Mouse (Mus musculus) forebrain, embryonic 11.5 days (tissue): Measurements from ENCODE around the gene Gm5538. TPM values are rescaled to one million over a fixed set of nuclear protein-coding genes. Genes with fewer than 3 reads are reported as not detected.
A peak's percentile ranks its signal among the peaks of the same experiment; 100 is the strongest.

Experiments
- ATAC-seq: fragments of 200-750 bp; cut with Nextera tagmentation; replicated peaks from 2 replicates; pipeline ENCODE4 v1.8.0; 2017; ENCODE audit warnings: moderate TSS enrichment; ENCODE audit not compliant: low FRiP score
- DNase-seq: peaks from one replicate; pipeline ENCODE4 v3.0.0-alpha.2; 2017; ENCODE audit warnings: low spot score
- H3K27ac ChIP-seq: fragments of 300-500 bp; sonication (generic); 2 replicates; pipeline ENCODE4 v1.5.1; 2014; ENCODE audit warnings: low read depth, low read length
- H3K27me3 ChIP-seq: fragments of 300-500 bp; sonication (generic); 2 replicates; pipeline ENCODE4 v1.6.1; 2014; ENCODE audit warnings: mild to moderate bottlenecking, low read length, mixed read lengths; ENCODE audit not compliant: control insufficient read depth, insufficient read depth
- H3K36me3 ChIP-seq: fragments of 300-500 bp; sonication (generic); 2 replicates; pipeline ENCODE4 v1.6.1; 2014; ENCODE audit warnings: mild to moderate bottlenecking, low read length, moderate library complexity, mixed read lengths; ENCODE audit not compliant: control insufficient read depth, insufficient read depth
- H3K4me1 ChIP-seq: fragments of 300-500 bp; sonication (generic); replicated peaks from 2 replicates; pipeline ENCODE4 v1.6.1; 2014; ENCODE audit warnings: low read length, mixed read lengths; ENCODE audit not compliant: control insufficient read depth, insufficient read depth
- H3K4me2 ChIP-seq: fragments of 300-500 bp; sonication (generic); 2 replicates; pipeline ENCODE4 v1.6.1; 2014; ENCODE audit warnings: low read depth, mild to moderate bottlenecking, low read length, moderate library complexity, mixed read lengths; ENCODE audit not compliant: severe bottlenecking
- H3K4me3 ChIP-seq: fragments of 300-500 bp; sonication (generic); 2 replicates; pipeline ENCODE4 v1.5.1; 2014; ENCODE audit warnings: low read depth, low read length
- H3K9ac ChIP-seq: fragments of 300-500 bp; sonication (generic); 2 replicates; pipeline ENCODE4 v1.6.1; 2014; ENCODE audit warnings: low read length
- H3K9me3 ChIP-seq: fragments of 300-500 bp; sonication (generic); 2 replicates; pipeline ENCODE4 v1.6.1; 2016; ENCODE audit warnings: low read length, mixed read lengths; ENCODE audit not compliant: control insufficient read depth
- WGBS: fragments of 180-500 bp; shearing (Covaris S2); extraction: QIAGEN DNeasy Blood & Tissue Kit; methylation state at CpG from one replicate; pipeline ENCODE4 v1.1.7; 2014; 5-methylcytosine and 5-hydroxymethylcytosine counted together
- polyA plus RNA-seq: library from polyadenylated mRNA; unstranded; fragments of >200 nt; fragmentation: Nextera tagmentation; extraction: Ambion mirVana; gene quantifications from 2 replicates; pipeline ENCODE4 v1.2.1, GENCODE M21; 2014

The Gm5538 gene
- polyA plus RNA-seq = not detected in 2 replicates

DNA sequence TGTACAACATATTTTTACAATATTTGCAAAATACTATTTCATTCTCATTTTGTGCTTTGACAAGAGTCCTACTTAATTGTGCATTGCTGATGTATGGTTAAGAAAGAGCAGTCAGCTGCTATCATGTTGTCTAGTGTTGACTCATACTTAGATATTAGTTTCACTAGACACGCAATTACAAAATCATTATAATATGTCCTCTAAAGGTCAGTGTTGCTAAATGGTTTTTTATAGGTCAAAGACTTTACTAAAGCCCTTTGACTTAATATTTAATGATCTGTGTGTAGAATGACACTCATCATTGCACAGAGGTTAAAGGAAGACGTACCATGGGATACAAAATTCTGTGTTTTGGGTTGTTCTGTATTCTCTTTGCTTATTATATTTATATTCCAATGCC, at the start of gene Gm5538:
TSS of gene Gm5538 (plus strand) at position 301 of the 400 bp plus-strand sequence.
- Histone ChIP-seq H3K4me1 (no peaks in the 10 kb centered on the region), H3K27me3 (no peaks in the 10 kb centered on the region), H3K9me3 (no peaks in the 10 kb centered on the region), H3K36me3 (no peaks in the 10 kb centered on the region), H3K9ac (no peak within 1 kb of the TSS), H3K4me3 (no peak within 1 kb of the TSS), H3K4me2 (no peak within 1 kb of the TSS), H3K27ac (no peak within 1 kb of the TSS)
- no peak for DNase-seq
- no peak for ATAC-seq
- 87% methylated on average over 2 of the region's 2 CpGs for WGBS

- ATAC-seq = no peak
- WGBS = 86% methylated on average over 3 of the region's 3 CpGs
Measured at GRCm38 (mm10) chr3:59697391-59697790, 32.2 kb upstream of the Gm5538 start.

DNA sequence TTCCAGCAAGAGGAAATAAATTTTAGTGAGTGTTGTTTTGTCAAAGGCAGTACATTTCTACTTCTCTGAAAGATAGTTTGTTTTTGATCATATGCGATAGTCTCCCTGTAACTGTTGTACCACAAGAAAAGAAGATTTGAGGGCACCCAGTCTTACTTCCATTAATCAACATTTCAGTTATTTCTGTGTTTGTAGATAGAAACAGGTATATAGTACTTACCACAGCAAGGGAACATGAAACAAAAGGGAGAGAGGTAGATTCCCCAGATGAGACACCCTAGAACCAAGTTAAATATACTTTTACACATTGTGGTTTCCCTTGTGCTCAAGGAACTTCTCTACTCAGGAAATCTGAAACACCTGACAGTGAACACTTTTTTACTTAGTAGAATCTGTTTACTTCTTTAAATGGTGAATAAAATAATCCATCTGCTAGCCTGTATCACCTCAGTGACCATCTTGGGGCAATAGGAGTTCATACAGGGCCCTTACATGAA, 26.9 kb upstream of the Gm5538 start:
- ATAC-seq (no peak), DNase-seq (no peak)
- no peak overlapping the region for H3K27ac ChIP-seq
- no peaks in the 10 kb centered on the region for H3K36me3 ChIP-seq
- no peaks in the 10 kb centered on the region for H3K27me3 ChIP-seq
- H3K4me2 ChIP-seq = no peak overlapping the region
- no peak overlapping the region for H3K9ac ChIP-seq
- H3K9me3 ChIP-seq = no peaks in the 10 kb centered on the region
- WGBS = 90% methylated on average over 1 of the region's 1 CpGs
- H3K4me3 ChIP-seq = no peak overlapping the region
- H3K4me1 ChIP-seq = no peaks in the 10 kb centered on the region

More at GRCm38 (mm10) chr3:59697391-59697790, 32.2 kb upstream of the Gm5538 start:
- no peak overlapping the region for H3K4me2 ChIP-seq
- no peaks in the 10 kb centered on the region for H3K27me3 ChIP-seq
- no peaks in the 10 kb centered on the region for H3K36me3 ChIP-seq
- no peaks in the 10 kb centered on the region for H3K9me3 ChIP-seq
- H3K4me1 ChIP-seq = no peaks in the 10 kb centered on the region
- no peak overlapping the region for H3K4me3 ChIP-seq
- no peak overlapping the region for H3K9ac ChIP-seq
- H3K27ac ChIP-seq = no peak overlapping the region
- DNase-seq = no peak

DNA sequence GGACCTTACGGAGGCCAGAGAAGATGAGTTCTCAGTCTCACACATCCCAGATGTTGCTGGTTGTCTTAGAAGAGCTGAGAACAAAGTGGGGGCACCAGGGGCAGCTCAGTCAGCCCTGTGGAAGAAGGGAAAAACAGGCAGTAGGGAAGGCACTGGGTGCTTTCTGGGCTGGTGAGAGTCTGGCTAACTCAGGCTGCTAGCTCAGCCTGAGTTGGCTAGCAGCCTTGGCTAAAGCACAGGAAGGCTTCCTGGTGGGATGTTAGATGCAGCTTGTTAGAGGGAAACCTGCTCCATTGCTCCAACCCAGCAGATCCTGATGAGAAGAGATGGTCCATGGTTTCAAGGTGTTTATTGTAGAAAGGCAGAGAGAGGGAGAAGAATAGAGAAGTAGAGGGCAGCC, 10.3 kb downstream of the Gm5538 start:
- no peak for ATAC-seq
- H3K36me3 ChIP-seq = no peaks in the 10 kb centered on the region

DNA sequence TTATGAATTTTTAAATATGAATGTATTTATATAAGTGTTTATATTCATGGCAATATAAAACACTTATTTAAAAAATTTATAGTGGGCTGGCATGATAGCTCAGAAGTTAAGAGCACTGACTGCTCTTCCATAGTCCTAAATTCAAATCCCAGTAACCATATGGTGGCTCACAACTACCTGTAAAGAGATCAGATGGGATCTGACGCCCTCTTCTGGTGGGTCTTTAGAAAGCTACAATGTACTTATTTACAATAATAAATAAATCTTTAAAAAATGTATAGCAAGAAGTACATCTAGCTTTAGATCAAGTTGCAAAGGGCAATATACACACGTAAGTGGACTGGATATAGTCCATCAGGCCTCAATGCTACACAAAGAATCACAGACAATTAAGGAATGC, 14.6 kb downstream of the Gm5538 start:
- H3K9me3 ChIP-seq = no peaks in the 10 kb centered on the region
- no peak overlapping the region for H3K4me2 ChIP-seq
- H3K27me3 ChIP-seq = no peaks in the 10 kb centered on the region
- H3K27ac ChIP-seq = no peak overlapping the region
- H3K4me3 ChIP-seq = no peak overlapping the region
- ATAC-seq (no peak), DNase-seq (peak; percentile 41)
- no peaks in the 10 kb centered on the region for H3K36me3 ChIP-seq
- 15% methylated on average over 2 of the region's 2 CpGs for WGBS
- no peaks in the 10 kb centered on the region for H3K4me1 ChIP-seq
- H3K9ac ChIP-seq = no peak overlapping the region

More for the DNA sequence above, 10.3 kb downstream of the Gm5538 start:
- Histone ChIP-seq H3K4me1 (no peaks in the 10 kb centered on the region), H3K4me3 (no peak overlapping the region), H3K9ac (no peak overlapping the region), H3K27me3 (no peaks in the 10 kb centered on the region), H3K9me3 (no peaks in the 10 kb centered on the region), H3K27ac (no peak overlapping the region), H3K4me2 (no peak overlapping the region)
- no peak for DNase-seq
- WGBS = 94% methylated on average over 1 of the region's 1 CpGs

Other genes starting within 250 kb of the Gm5538 start
- not detected in 2 replicates for gene Gm8298, start 131.3 kb downstream of the Gm5538 start, polyA plus RNA-seq
- gene C130079G13Rik, start 195.4 kb downstream of the Gm5538 start, polyA plus RNA-seq = not detected in 2 replicates